ENCODE assay signal across 8 mouse cellular contexts in the genomic region with DNA sequence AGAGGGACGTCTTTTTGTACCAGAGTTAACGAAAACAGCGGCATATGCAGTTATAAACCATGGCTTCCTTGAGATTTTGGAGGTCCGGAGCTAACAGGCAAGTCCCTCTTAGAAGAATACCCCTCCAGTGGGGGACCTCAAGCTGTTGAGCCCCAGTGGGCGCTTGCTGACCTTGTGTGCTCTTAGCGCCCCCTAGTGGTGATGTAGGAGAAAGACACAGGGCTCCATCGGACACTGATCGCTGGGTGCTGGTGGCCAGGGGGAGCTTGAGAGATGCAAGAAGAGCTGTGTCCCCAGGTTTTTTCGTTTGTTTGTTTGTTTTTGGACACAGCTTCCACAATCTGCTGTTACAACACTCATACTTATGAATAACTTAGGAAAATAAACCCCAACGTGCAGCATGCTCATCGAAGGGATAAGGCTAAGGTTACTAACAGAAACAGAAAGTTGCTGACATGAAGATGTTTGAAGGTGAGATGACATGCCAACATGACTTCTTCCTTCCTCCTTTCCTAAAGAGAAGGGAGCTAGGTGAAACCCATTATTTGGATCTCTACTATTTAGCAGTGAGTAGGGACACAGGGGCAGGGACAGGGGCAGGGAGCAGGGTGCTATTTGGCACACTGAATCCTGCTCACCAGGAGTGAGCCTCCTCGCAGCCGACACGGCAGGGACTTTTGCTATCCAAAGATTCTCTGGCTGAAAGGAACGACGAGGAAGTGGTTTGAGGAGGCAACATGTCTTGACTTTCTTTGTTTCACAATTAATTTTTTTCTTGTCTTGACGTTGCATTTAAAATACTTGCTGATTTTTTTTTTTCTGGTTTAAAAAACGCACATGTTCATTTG. TPM values are rescaled to one million over a fixed set of nuclear protein-coding genes. Genes with fewer than 3 reads are reported as not detected.
DNase-seq lines count a peak whose midpoint lies in the region; ATAC-seq and TF ChIP-seq lines count a peak whose summit lies in the region.

No protein-coding gene starts in this region.

- H3K9me3 ChIP-seq in ES-E14 (ENCODE audit: control insufficient read depth, insufficient read depth, low read depth, low read length), result no peaks in the 10 kb centered on the region
- no peaks in the 10 kb centered on the region for H3K9me3 ChIP-seq in forebrain, embryonic 16.5 days (ENCODE audit: control insufficient read depth, low read length)
- no peaks in the 10 kb centered on the region for H3K9me3 ChIP-seq in lung, embryonic 14.5 days (ENCODE audit: low read depth, low read length)

- peak; percentile 53 for DNase-seq in ES-E14 (ENCODE audit: low read depth, low spot score)
- peak; percentile 38 for DNase-seq in cerebellum, adult 11-12 months
- DNase-seq in heart, postnatal 36 days, result peak; percentile 61 to 75
- peak; percentile 78 to 85 for DNase-seq in layer of hippocampus, adult 2 months (ENCODE audit: low spot score in 2 of 2)
- DNase-seq in lung, embryonic 14.5 days, result peak; percentile 94
- peak; percentile 17 for DNase-seq in ovary, adult 18-20 months (ENCODE audit: low spot score)
- DNase-seq in thymus, adult 2 months, result peak; percentile 77

- peak; percentile 87 for ATAC-seq in forebrain, embryonic 16.5 days
- ATAC-seq in lung, embryonic 14.5 days (ENCODE audit: insufficient read depth), result peak; percentile 86

- H3K4me1 ChIP-seq in ES-E14 (ENCODE audit: control insufficient read depth in 2 of 2, insufficient read depth in 2 of 2, low read length in 2 of 2, poor library complexity in 1 of 2), result peaks cover 0 to 2% of the 10 kb centered on the region in 2 experiments; a peak in 1 of 4 replicates
- peaks cover 3% of the 10 kb centered on the region; the same call in 1 of the 2 replicates for H3K4me1 ChIP-seq in forebrain, embryonic 16.5 days (replicated peaks; ENCODE audit: control insufficient read depth, insufficient read depth, low read length)
- H3K4me1 ChIP-seq in lung, embryonic 14.5 days (ENCODE audit: insufficient read depth), result no peaks in the 10 kb centered on the region
- H3K4me1 ChIP-seq in thymus, adult 2 months (replicated peaks; ENCODE audit: control insufficient read depth, insufficient read depth, low read length), result peaks cover 14% of the 10 kb centered on the region

- TF ChIP-seq POLR2A in thymus, adult 2 months (IDR thresholded peaks at IDR 0.05; ENCODE audit: control insufficient read depth, extremely low read depth, insufficient read depth, low read length, poor library complexity), result no peak

- TF ChIP-seq CTCF in layer of hippocampus, adult 2 months (conservative IDR thresholded peaks at IDR 0.05), result peak; percentile 97
- TF ChIP-seq CTCF in lung, embryonic 14.5 days (IDR thresholded peaks at IDR 0.05; ENCODE audit: low read depth), result peak; percentile 97
- peak; percentile 89; the same call in 1 of the 2 replicates for TF ChIP-seq CTCF in thymus, adult 2 months (IDR thresholded peaks at IDR 0.05; ENCODE audit: borderline replicate concordance, control insufficient read depth, extremely low read depth, insufficient read depth, low read length, poor library complexity)

- H3K27ac ChIP-seq in ES-E14 (ENCODE audit: insufficient read depth, low read depth, low read length, poor library complexity, severe bottlenecking), result no peak overlapping the region
- no peak overlapping the region for H3K27ac ChIP-seq in forebrain, embryonic 16.5 days (ENCODE audit: low read length)
- H3K27ac ChIP-seq in layer of hippocampus, adult 2 months, result no peak overlapping the region
- H3K27ac ChIP-seq in lung, embryonic 14.5 days (ENCODE audit: low read depth), result no peak overlapping the region
- H3K27ac ChIP-seq in thymus, adult 2 months (ENCODE audit: control insufficient read depth, insufficient read depth, low read length), result no peak overlapping the region

- intact Hi-C loops in heart, postnatal 36 days (cut with DNase I), result loop anchor here (2.0 to 5.0 kb wide), 7 partner anchors 38 to 631 kb away; a partner anchor contains a TSS

- H3K9ac ChIP-seq in ES-E14 (ENCODE audit: insufficient read depth, low read depth, low read length, poor library complexity, severe bottlenecking), result no peak overlapping the region
- no peak overlapping the region for H3K9ac ChIP-seq in forebrain, embryonic 16.5 days (replicated peaks; ENCODE audit: low read depth, low read length)
- H3K9ac ChIP-seq in lung, embryonic 14.5 days, result no peak overlapping the region

- peak overlapping the region; percentile 31 for H3K4me2 ChIP-seq in forebrain, embryonic 16.5 days (ENCODE audit: low read length)
- H3K4me2 ChIP-seq in lung, embryonic 14.5 days, result peak overlapping the region; percentile 57

- H3K4me3 ChIP-seq in ES-E14 (ENCODE audit: insufficient read depth in 1 of 2, low read depth in 1 of 2, low read length in 2 of 2, poor library complexity in 1 of 2, severe bottlenecking in 1 of 2), result no peak overlapping the region
- no peak overlapping the region; the same call in 1 of the 2 replicates for H3K4me3 ChIP-seq in forebrain, embryonic 16.5 days (replicated peaks; ENCODE audit: low read length)
- H3K4me3 ChIP-seq in layer of hippocampus, adult 2 months, result peak overlapping the region; percentile 43
- H3K4me3 ChIP-seq in lung, embryonic 14.5 days (ENCODE audit: low read depth, low read length), result no peak overlapping the region
- H3K4me3 ChIP-seq in thymus, adult 2 months (ENCODE audit: control insufficient read depth, insufficient read depth, low read length), result no peak overlapping the region

- in situ Hi-C loops in ES-E14 (cut with MboI; ENCODE audit: low sequenced_read_pairs in 2 of 2, unreplicated experiment in 2 of 2), result loop anchor here in 1 of 2 experiments (25.0 kb wide), 1 partner anchor 516 kb away; no protein-coding TSS in a partner anchor

- no peaks in the 10 kb centered on the region for H3K36me3 ChIP-seq in ES-E14 (ENCODE audit: control insufficient read depth, insufficient read depth, low read length, poor library complexity, severe bottlenecking)
- H3K36me3 ChIP-seq in forebrain, embryonic 16.5 days (ENCODE audit: control insufficient read depth, insufficient read depth), result no peaks in the 10 kb centered on the region
- H3K36me3 ChIP-seq in lung, embryonic 14.5 days (ENCODE audit: insufficient read depth), result no peaks in the 10 kb centered on the region
- H3K36me3 ChIP-seq in thymus, adult 2 months (ENCODE audit: control insufficient read depth, insufficient read depth, low read length), result peaks cover 33% of the 10 kb centered on the region

- H3K27me3 ChIP-seq in forebrain, embryonic 16.5 days (replicated peaks; ENCODE audit: control insufficient read depth, insufficient read depth, low read length), result no peaks in the 10 kb centered on the region
- no peaks in the 10 kb centered on the region for H3K27me3 ChIP-seq in lung, embryonic 14.5 days (ENCODE audit: insufficient read depth, low read length)
- H3K27me3 ChIP-seq in thymus, adult 2 months (ENCODE audit: control insufficient read depth, insufficient read depth, low read length), result no peaks in the 10 kb centered on the region

- 31% methylated on average over 18 of the region's 18 CpGs for WGBS in forebrain, embryonic 16.5 days
- WGBS in lung, embryonic 14.5 days, result 19% methylated on average over 18 of the region's 18 CpGs
- 34% methylated on average over 18 of the region's 18 CpGs for whole genome bisulfite sequencing in thymus, adult 2 months

TF ChIP-seq in ES-E14, 5 proteins besides CTCF, POLR2A, EP300 and RAD21:
- peak; percentile 88 for TF ChIP-seq ZC3H11A (IDR thresholded peaks at IDR 0.05; ENCODE audit: borderline replicate concordance, low read depth, low read length)
- no peak for TF ChIP-seq HCFC1 (IDR thresholded peaks at IDR 0.05; ENCODE audit: borderline replicate concordance, insufficient read depth, low read length)

RNA-seq across cellular contexts. Expression of a gene that starts 29.2 kb away (rescaled TPM):
- 3.6 and 5.7 TPM in 2 replicates for total RNA-seq in ES-E14 (2012; rRNA removed)
- polyA plus RNA-seq in forebrain, embryonic 16.5 days (2015; fragmentation: Nextera tagmentation; extraction: Ambion mirVana), result 0.20 TPM in 1 of 2 replicates, not detected in the other
- under 1 TPM in 1 of 2 experiments, not detected in 1; 0.14 TPM for total RNA-seq in heart, postnatal 36 days (2021)
- 1 to 10 TPM in 1 of 2 experiments, under 1 TPM in 1; 0.64 to 1.1 TPM for total RNA-seq in layer of hippocampus, adult 2 months (2021)
- 0.54 and 1.5 TPM in 2 replicates for polyA plus RNA-seq in lung, embryonic 14.5 days (2014; fragmentation: Nextera tagmentation; extraction: Ambion mirVana)
- polyA plus RNA-seq in thymus, adult 2 months (2012; rRNA removed), result 111 and 114 TPM in 2 replicates

RNA-seq across cellular contexts. Expression of a gene that starts 38.8 kb away (rescaled TPM):
- total RNA-seq in ES-E14 (2012; rRNA removed), result 0.32 and 0.45 TPM in 2 replicates
- polyA plus RNA-seq in forebrain, embryonic 16.5 days (2015; fragmentation: Nextera tagmentation; extraction: Ambion mirVana), result not detected in 2 replicates
- total RNA-seq in heart, postnatal 36 days (2021), result under 1 TPM in 1 of 2 experiments, not detected in 1; 0.33 TPM
- 1 to 10 TPM; 3.2 to 3.6 TPM for total RNA-seq in layer of hippocampus, adult 2 months (2021)
- polyA plus RNA-seq in lung, embryonic 14.5 days (2014; fragmentation: Nextera tagmentation; extraction: Ambion mirVana), result not detected in 2 replicates
- 0.98 and 1.5 TPM in 2 replicates for polyA plus RNA-seq in thymus, adult 2 months (2012; rRNA removed)

Comparison
In these comparisons a context has a peak if more than half of its experiments do, and no peak if none do; other contexts are left out.
1. DNase-seq: peak in every context shown above with its lines; median percentile 94 in lung, embryonic 14.5 days; 82 in layer of hippocampus, adult 2 months; 77 in thymus, adult 2 months; 68 in heart, postnatal 36 days; 53 in ES-E14; 38 in cerebellum, adult 11-12 months; 17 in ovary, adult 18-20 months.